Mouse (Mus musculus) frontal cortex, postnatal 10 days (tissue): Measurements from ENCODE around the gene Prcp.
"Not testable (repeated sequence)": the region's sequence is repeated elsewhere in the genome, so short reads cannot be mapped to it uniquely, and the experiment has no call there.

Experiments used
- DNase-seq, 2 experiments: peaks; one replicate each; pipeline ENCODE4 v3.0.0; 2022; ENCODE audit warnings: low spot score in 2 of 2, mixed read lengths in 1 of 2

Prcp gene

DNA sequence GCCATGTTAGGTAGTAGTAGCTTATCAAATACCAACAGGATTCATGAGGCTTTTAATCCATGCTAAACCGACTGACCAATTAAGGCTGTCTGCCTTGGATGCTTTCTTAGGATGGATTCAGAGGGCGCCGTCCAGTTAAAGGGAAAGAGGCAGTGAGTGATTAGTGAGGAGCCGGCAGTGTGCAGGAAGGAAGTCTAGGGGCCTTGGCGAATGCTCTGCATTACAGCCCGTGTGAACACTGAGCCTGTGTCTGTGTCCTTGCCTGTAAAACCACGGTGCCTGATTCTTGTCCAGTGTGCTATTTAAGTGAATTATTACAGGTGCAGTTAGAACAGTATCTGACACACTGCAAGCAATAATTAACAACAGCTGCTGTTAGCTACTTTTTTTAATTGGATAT is 104.5 kb downstream of the Prcp start:
- DNase-seq = not testable (repeated sequence)

- DNase-seq = no peak
These were observed 106.5 kb downstream of the Prcp start for GRCm38 (mm10) chr7:92980741-92981140.

DNA sequence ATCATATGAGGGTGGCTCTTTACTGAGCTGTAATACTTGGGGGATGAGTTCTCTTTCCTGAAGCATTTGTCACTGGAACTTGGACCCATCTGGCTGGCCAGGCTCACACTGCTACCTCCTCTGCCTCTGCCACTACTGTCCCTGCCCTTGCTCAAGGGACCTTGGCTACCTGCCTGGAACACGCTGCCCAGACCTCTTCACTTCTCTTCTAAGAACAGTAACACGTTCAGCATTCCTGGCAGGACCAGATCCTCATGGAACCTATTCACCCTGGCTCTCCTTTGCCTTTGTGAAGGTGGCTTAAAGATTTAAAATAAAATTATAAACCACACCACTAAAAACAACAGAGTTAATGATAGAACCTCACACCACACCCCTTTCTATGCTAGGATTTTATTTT is 107.6 kb downstream of the Prcp start:
- DNase-seq = no peak
